Mouse (Mus musculus) megakaryocyte, embryonic 14.5 days (primary cell): ENCODE measurements around the gene Mrps9.

ENCODE experiments used
- FLI1 ChIP-seq: IDR thresholded peaks from 2 replicates; pipeline ENCODE4 v1.6.1; 2012; ENCODE audit warnings: low read length, inconsistent platforms, mixed read lengths
- GATA1 ChIP-seq: IDR thresholded peaks from 3 replicates; pipeline ENCODE4 v1.6.1; 2012; ENCODE audit warnings: mixed read lengths, low read length, inconsistent platforms, borderline replicate concordance

GRCm38 (mm10) chr1:42864719-42865250 is 13.8 kb downstream of the Mrps9 start:
- no peak for TF ChIP-seq GATA1
- no peak for TF ChIP-seq FLI1
